Mouse (Mus musculus) spleen, embryonic (tissue): ENCODE data around the gene Cldn4.
"Not testable (repeated sequence)": the region's sequence is repeated elsewhere in the genome, so short reads cannot be mapped to it uniquely, and the experiment has no call there.

Source experiments
- CTCF ChIA-PET: fragments of 350-600 bp; sonication (Branson Sonifier 250); formaldehyde crosslinking; loops from one replicate; lab custom pipeline; 2022; lab: Charles Lee

The Cldn4 gene

GRCm38 (mm10) chr5:134964655-134965054 is 17.9 kb upstream of the Cldn4 start:
- CTCF ChIA-PET: interaction anchor here (0.6 kb wide), 1 partner anchor 21 kb away, joined by 3 read pairs; no protein-coding TSS in a partner anchor

- CTCF ChIA-PET: no interaction called here
Measured at GRCm38 (mm10) chr5:134963546-134963945, 16.8 kb upstream of the Cldn4 start.

- CTCF ChIA-PET: interaction anchor here (0.5 kb wide), 1 partner anchor 43 kb away, joined by 3 read pairs; no protein-coding TSS in a partner anchor
Measured at GRCm38 (mm10) chr5:134961519-134961918, 14.8 kb upstream of the Cldn4 start.

GRCm38 (mm10) chr5:134960430-134960829 is 13.7 kb upstream of the Cldn4 start:
- CTCF ChIA-PET: no interaction called here

GRCm38 (mm10) chr5:134959114-134959513 is 12.4 kb upstream of the Cldn4 start:
- CTCF ChIA-PET: no interaction called here

- CTCF ChIA-PET: interaction anchor here (0.6 kb wide), 1 partner anchor 69 kb away, joined by 4 read pairs; no protein-coding TSS in a partner anchor
Measured at GRCm38 (mm10) chr5:134955491-134955890, 8.8 kb upstream of the Cldn4 start.

- CTCF ChIA-PET: no interaction called here
Measured at GRCm38 (mm10) chr5:134951053-134951884, 4.5 kb upstream of the Cldn4 start.

- CTCF ChIA-PET: no interaction called here
Measured at GRCm38 (mm10) chr5:134948085-134948439, 1.3 kb upstream of the Cldn4 start.

- CTCF ChIA-PET: no interaction called here
Measured at GRCm38 (mm10) chr5:134947420-134948084, 818 bp upstream of the Cldn4 start.

GRCm38 (mm10) chr5:134946063-134946856 is 474 bp downstream of the Cldn4 start:
- CTCF ChIA-PET: no interaction called here

GRCm38 (mm10) chr5:134945266-134945959 is 1.3 kb downstream of the Cldn4 start:
- CTCF ChIA-PET: no interaction called here

- CTCF ChIA-PET: no interaction called here
Measured at GRCm38 (mm10) chr5:134944179-134944578, 2.6 kb downstream of the Cldn4 start.

GRCm38 (mm10) chr5:134942740-134943139 is 4.0 kb downstream of the Cldn4 start:
- CTCF ChIA-PET: no interaction called here

GRCm38 (mm10) chr5:134941472-134942209 is 5.1 kb downstream of the Cldn4 start:
- CTCF ChIA-PET: no interaction called here

GRCm38 (mm10) chr5:134939554-134939953 is 7.2 kb downstream of the Cldn4 start:
- CTCF ChIA-PET: not testable (repeated sequence)

GRCm38 (mm10) chr5:134939069-134939468 is 7.7 kb downstream of the Cldn4 start:
- CTCF ChIA-PET: no interaction called here

GRCm38 (mm10) chr5:134936626-134937185 is 10.0 kb downstream of the Cldn4 start:
- CTCF ChIA-PET: no interaction called here

GRCm38 (mm10) chr5:134936051-134936450 is 10.7 kb downstream of the Cldn4 start:
- CTCF ChIA-PET: no interaction called here

- CTCF ChIA-PET: no interaction called here
Measured at GRCm38 (mm10) chr5:134934666-134935065, 12.1 kb downstream of the Cldn4 start.

GRCm38 (mm10) chr5:134933686-134934085 is 13.0 kb downstream of the Cldn4 start:
- CTCF ChIA-PET: interaction anchor here (2.5 kb wide), 1 partner anchor 32 kb away, joined by 7 read pairs; no protein-coding TSS in a partner anchor
